ENCODE assay signal across 18 mouse cellular contexts in the genomic region with DNA sequence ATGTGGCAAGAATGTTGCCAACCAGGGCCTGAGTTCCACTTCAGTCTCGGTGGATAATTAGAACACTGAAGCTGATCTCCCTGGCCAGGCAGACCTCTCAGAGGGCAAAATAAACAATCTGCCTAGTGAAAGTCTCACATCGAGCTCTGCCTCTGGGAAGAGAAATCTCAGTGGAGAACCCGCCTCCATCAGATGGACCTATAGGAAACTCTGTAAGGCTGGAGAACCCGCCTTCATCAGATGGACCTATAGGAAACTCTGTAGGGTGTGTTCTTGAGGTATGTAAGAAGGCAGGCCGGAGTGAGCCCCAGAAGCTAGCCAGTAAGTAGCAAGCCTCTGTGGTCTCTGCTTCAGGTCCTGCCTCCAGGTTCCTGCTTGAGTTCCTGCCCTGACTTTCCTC. TPM values are rescaled to one million over a fixed set of nuclear protein-coding genes. Genes with fewer than 3 reads are reported as not detected.
A peak's percentile ranks its signal among the peaks of the same experiment; 100 is the strongest.
DNase-seq lines count a peak whose midpoint lies in the region.
"Had no signal": no experiment of that assay in that cellular context is flagged by ENCODE, and none has a peak within 500 bp of the region (broad histone marks: within the 10 kb centered on the region; RNA-seq: fewer than 3 reads in every experiment).

No protein-coding gene starts in this region.

- intact Hi-C loops in heart, postnatal 14 days (cut with DNase I) = no loop called here

- H3K4me3 ChIP-seq in heart, embryonic 10.5 days = no peak overlapping the region
- H3K4me3 ChIP-seq in brown adipose tissue, adult 24 weeks (ENCODE audit: insufficient read depth, low read depth, low read length) = no peak overlapping the region
- H3K4me3 ChIP-seq: embryonic facial prominence, embryonic 10.5 days; forebrain, embryonic 13.5 days; heart, embryonic 15.5 days had no signal

- H3K9me3 ChIP-seq in heart, embryonic 10.5 days = no peaks in the 10 kb centered on the region
- H3K9me3 ChIP-seq: embryonic facial prominence, embryonic 10.5 days; forebrain, embryonic 13.5 days; G1E; heart, embryonic 15.5 days had no signal

- no peaks in the 10 kb centered on the region; the same call in 1 of the 2 replicates for H3K36me3 ChIP-seq in heart, embryonic 10.5 days
- H3K36me3 ChIP-seq: embryonic facial prominence, embryonic 10.5 days; G1E; heart, embryonic 15.5 days had no signal

- DNase-seq in heart, embryonic 10.5 days (ENCODE audit: low spot score) = peak; percentile 67
- no peak for DNase-seq in heart, postnatal 14 days
- peak; percentile 80 for DNase-seq in R1 (ENCODE audit: low read depth, low spot score)
- DNase-seq in frontal cortex, postnatal 36 days (ENCODE audit: low spot score in 2 of 2) = no peak
- DNase-seq in thymus, postnatal 0 days (ENCODE audit: low spot score) = no peak
- DNase-seq in kidney, postnatal 10 days = no peak
- DNase-seq: adrenal gland, adult 8-10 months; adrenal gland, postnatal 36 days; cerebellum, adult 18-20 months; cerebellum, adult 9-11 months; forebrain, postnatal 0 days; gastrocnemius, postnatal 10 days; kidney, adult 8-10 months had no signal

- WGBS in heart, embryonic 10.5 days = 69% methylated on average over 5 of the region's 5 CpGs

- H3K27me3 ChIP-seq in heart, embryonic 10.5 days (ENCODE audit: insufficient read depth, poor library complexity, severe bottlenecking) = peaks cover 4% of the 10 kb centered on the region; the same call in 1 of the 2 replicates
- H3K27me3 ChIP-seq: forebrain, embryonic 13.5 days; heart, embryonic 15.5 days had no signal

- H3K27ac ChIP-seq in heart, embryonic 10.5 days = no peak overlapping the region
- H3K27ac ChIP-seq in brown adipose tissue, adult 24 weeks (replicated peaks; ENCODE audit: low read depth, low read length) = peak overlapping the region; percentile 36; the same call in 1 of the 2 replicates
- H3K27ac ChIP-seq: embryonic facial prominence, embryonic 10.5 days; forebrain, embryonic 13.5 days; heart, embryonic 15.5 days had no signal

- peaks cover 17% of the 10 kb centered on the region for H3K4me1 ChIP-seq in heart, embryonic 10.5 days
- H3K4me1 ChIP-seq in brown adipose tissue, adult 24 weeks (ENCODE audit: control insufficient read depth, insufficient read depth, insufficient read length, low read length) = peaks cover 21% of the 10 kb centered on the region

RNA-seq across cellular contexts. Expression of gene Nod1, which starts 37.5 kb away (rescaled TPM):
- 3.6 and 3.8 TPM in 2 replicates for polyA plus RNA-seq in heart, embryonic 10.5 days (2016; fragmentation: Nextera tagmentation; extraction: Ambion mirVana)
- total RNA-seq in heart, postnatal 14 days (2021) = 10 to 100 TPM; 17.5 to 20.6 TPM
- polyA plus RNA-seq in brown adipose tissue, adult 24 weeks (2012; ENCODE audit: insufficient read depth, insufficient read length, missing spikeins) = 6.7 and 7.0 TPM in 2 replicates
- 3.5 and 4.0 TPM in 2 replicates for polyA plus RNA-seq in thymus, postnatal 0 days (2015; fragmentation: Nextera tagmentation; extraction: Ambion mirVana)

RNA-seq across cellular contexts. Expression of gene Ggct, which starts 57.8 kb away (rescaled TPM):
- 8.1 and 8.3 TPM in 2 replicates for polyA plus RNA-seq in heart, embryonic 10.5 days (2016; fragmentation: Nextera tagmentation; extraction: Ambion mirVana)
- 10 to 100 TPM; 15.0 to 17.8 TPM for total RNA-seq in heart, postnatal 14 days (2021)
- 8.8 and 16.8 TPM in 2 replicates for polyA plus RNA-seq in brown adipose tissue, adult 24 weeks (2012; ENCODE audit: insufficient read depth, insufficient read length, missing spikeins)
- polyA plus RNA-seq in thymus, postnatal 0 days (2015; fragmentation: Nextera tagmentation; extraction: Ambion mirVana) = 12.9 and 16.6 TPM in 2 replicates

Comparison
In these comparisons a context has a peak if more than half of its experiments do, and no peak if none do; other contexts are left out.
1. DNase-seq: peak in heart, embryonic 10.5 days (single experiment) and R1 (single experiment); none in heart, postnatal 14 days (0 of 2), frontal cortex, postnatal 36 days (0 of 2), thymus, postnatal 0 days (single experiment) and kidney, postnatal 10 days (single experiment).